Mouse (Mus musculus): ENCODE data around the gene Olfr986. TPM values are rescaled to one million over a fixed set of nuclear protein-coding genes. Genes with fewer than 3 reads are reported as not detected.

Olfr986 gene
- not detected for polyA plus RNA-seq (2015; fragmentation: Illumina TruSeq; extraction: RNeasy Lipid Tissue Mini Kit (QIAGEN cat#74804); ENCODE audit: insufficient read depth, low read depth, low replicate concordance)

DNA sequence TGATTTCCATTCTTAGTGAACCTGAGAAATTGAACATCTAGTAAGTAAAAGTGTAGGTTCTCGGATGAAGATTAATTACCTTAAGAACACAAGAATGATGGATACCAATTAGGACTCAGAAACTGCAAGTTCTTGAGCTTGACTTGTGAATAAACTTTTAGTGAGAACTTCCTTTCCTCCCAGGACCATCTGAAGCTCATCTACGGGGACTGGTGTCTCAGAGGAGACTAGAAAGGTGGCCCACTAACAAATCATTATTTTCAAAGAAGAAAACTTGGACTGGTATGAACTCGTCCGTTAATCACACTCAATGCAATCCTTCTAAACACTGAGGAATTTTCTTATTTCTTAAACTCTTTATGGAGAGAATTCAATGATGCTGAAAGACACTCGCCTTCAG lies at the start of gene Olfr986:
Gene Olfr986, plus strand, starts transcription at position 301 of the 400 bp plus-strand sequence.

DNA sequence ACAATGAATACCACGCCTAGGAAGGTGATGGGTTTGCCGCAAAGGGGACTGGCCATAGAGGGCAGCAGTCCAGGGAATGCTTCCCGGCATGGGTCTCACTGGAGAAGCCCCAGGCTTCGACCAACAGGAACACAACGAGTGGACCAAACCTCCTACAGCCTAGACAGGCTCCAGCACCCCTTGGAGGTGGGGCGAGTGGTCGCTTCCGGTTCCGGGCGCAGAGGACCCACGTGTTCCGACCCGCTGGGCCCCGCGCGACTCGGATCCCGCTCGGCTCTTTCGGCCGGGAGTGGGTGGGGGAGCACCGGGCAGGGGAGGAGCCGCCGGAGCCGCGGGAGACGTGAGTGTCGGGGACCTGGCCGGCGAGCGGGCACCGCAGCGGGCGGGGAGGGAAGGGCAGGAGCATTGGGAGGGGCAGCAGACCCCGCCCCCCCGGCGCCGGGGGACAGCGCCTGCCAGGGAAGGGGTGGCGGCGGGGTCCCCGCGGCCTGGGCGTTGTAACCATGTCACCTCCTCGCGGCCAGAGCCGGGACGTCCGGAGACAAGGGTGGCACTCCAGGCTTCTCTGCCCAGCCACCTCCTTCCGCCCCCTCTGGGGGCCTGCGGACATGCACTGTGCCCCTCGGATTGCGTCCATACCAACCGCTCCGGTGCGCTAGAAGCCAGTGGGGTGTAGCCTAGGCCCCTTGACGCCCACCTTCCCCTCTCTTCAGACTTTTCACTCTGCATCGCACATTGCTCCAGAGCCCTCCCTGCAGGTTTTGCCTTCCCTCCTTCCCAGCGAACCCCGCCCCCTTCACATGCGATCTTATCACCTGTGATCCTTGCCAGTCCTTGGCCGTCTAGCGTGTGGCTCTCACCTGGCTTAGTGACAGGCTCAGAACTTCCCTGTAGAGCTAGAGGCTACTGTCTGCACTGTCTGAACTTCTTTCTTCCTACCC lies 11.6 kb downstream of the Olfr986 start, which contains the start of gene Zfp202:
Gene Zfp202, plus strand, starts transcription at position 219 of the 941 bp plus-strand sequence.

Other genes starting within 250 kb of the Olfr986 start
- not detected for gene Olfr974, start 243.4 kb upstream of the Olfr986 start, polyA plus RNA-seq (2015; fragmentation: Illumina TruSeq; extraction: RNeasy Lipid Tissue Mini Kit (QIAGEN cat#74804); ENCODE audit: insufficient read depth, low read depth, low replicate concordance)
- not detected for gene Olfr975, start 228.9 kb upstream of the Olfr986 start, polyA plus RNA-seq (2015; fragmentation: Illumina TruSeq; extraction: RNeasy Lipid Tissue Mini Kit (QIAGEN cat#74804); ENCODE audit: insufficient read depth, low read depth, low replicate concordance)
- not detected for gene Olfr976, start 219.8 kb upstream of the Olfr986 start, polyA plus RNA-seq (2015; fragmentation: Illumina TruSeq; extraction: RNeasy Lipid Tissue Mini Kit (QIAGEN cat#74804); ENCODE audit: insufficient read depth, low read depth, low replicate concordance)
- not detected for gene Olfr978, start 188.8 kb upstream of the Olfr986 start, polyA plus RNA-seq (2015; fragmentation: Illumina TruSeq; extraction: RNeasy Lipid Tissue Mini Kit (QIAGEN cat#74804); ENCODE audit: insufficient read depth, low read depth, low replicate concordance)
- not detected for gene Olfr979, start 177.5 kb upstream of the Olfr986 start, polyA plus RNA-seq (2015; fragmentation: Illumina TruSeq; extraction: RNeasy Lipid Tissue Mini Kit (QIAGEN cat#74804); ENCODE audit: insufficient read depth, low read depth, low replicate concordance)
- not detected for gene Olfr980, start 171.3 kb upstream of the Olfr986 start, polyA plus RNA-seq (2015; fragmentation: Illumina TruSeq; extraction: RNeasy Lipid Tissue Mini Kit (QIAGEN cat#74804); ENCODE audit: insufficient read depth, low read depth, low replicate concordance)
- gene Olfr981, start 159.5 kb upstream of the Olfr986 start, polyA plus RNA-seq (2015; fragmentation: Illumina TruSeq; extraction: RNeasy Lipid Tissue Mini Kit (QIAGEN cat#74804); ENCODE audit: insufficient read depth, low read depth, low replicate concordance): not detected
- not detected for gene Olfr982, start 107.1 kb upstream of the Olfr986 start, polyA plus RNA-seq (2015; fragmentation: Illumina TruSeq; extraction: RNeasy Lipid Tissue Mini Kit (QIAGEN cat#74804); ENCODE audit: insufficient read depth, low read depth, low replicate concordance)
- gene Olfr983, start 87.3 kb upstream of the Olfr986 start, polyA plus RNA-seq (2015; fragmentation: Illumina TruSeq; extraction: RNeasy Lipid Tissue Mini Kit (QIAGEN cat#74804); ENCODE audit: insufficient read depth, low read depth, low replicate concordance): not detected
- gene Olfr984, start 66.7 kb upstream of the Olfr986 start, polyA plus RNA-seq (2015; fragmentation: Illumina TruSeq; extraction: RNeasy Lipid Tissue Mini Kit (QIAGEN cat#74804); ENCODE audit: insufficient read depth, low read depth, low replicate concordance): not detected
- gene Olfr985, start 50.7 kb upstream of the Olfr986 start, polyA plus RNA-seq (2015; fragmentation: Illumina TruSeq; extraction: RNeasy Lipid Tissue Mini Kit (QIAGEN cat#74804); ENCODE audit: insufficient read depth, low read depth, low replicate concordance): not detected
- gene Tmem225, start 32.8 kb upstream of the Olfr986 start, polyA plus RNA-seq (2015; fragmentation: Illumina TruSeq; extraction: RNeasy Lipid Tissue Mini Kit (QIAGEN cat#74804); ENCODE audit: insufficient read depth, low read depth, low replicate concordance): not detected
- gene Zfp202, start 11.4 kb downstream of the Olfr986 start, polyA plus RNA-seq (2015; fragmentation: Illumina TruSeq; extraction: RNeasy Lipid Tissue Mini Kit (QIAGEN cat#74804); ENCODE audit: insufficient read depth, low read depth, low replicate concordance): 1.3 TPM
- gene Scn3b, start 88.3 kb downstream of the Olfr986 start, polyA plus RNA-seq (2015; fragmentation: Illumina TruSeq; extraction: RNeasy Lipid Tissue Mini Kit (QIAGEN cat#74804); ENCODE audit: insufficient read depth, low read depth, low replicate concordance): 5.2 TPM